Mouse (Mus musculus): Measurements from ENCODE around the gene Trmt1. TPM values are rescaled to one million over a fixed set of nuclear protein-coding genes. Genes with fewer than 3 reads are reported as not detected.

Gene Trmt1
- polyA plus RNA-seq, 2 experiments from 2014 or later = 45.0 to 60.3 TPM

- ATAC-seq = peak; percentile 50
Measured at GRCm38 (mm10) chr8:84659936-84660818, 25.9 kb upstream of the Trmt1 start.

GRCm38 (mm10) chr8:84660819-84661457 is 25.2 kb upstream of the Trmt1 start:
- ATAC-seq = no peak

GRCm38 (mm10) chr8:84661458-84661871 is 24.6 kb upstream of the Trmt1 start:
- peak; percentile 10 for ATAC-seq

- ATAC-seq = peak; percentile 3
Measured at GRCm38 (mm10) chr8:84661961-84662571, 24.0 kb upstream of the Trmt1 start.

- peak; percentile 53 for ATAC-seq
Measured at GRCm38 (mm10) chr8:84662581-84663065, 23.5 kb upstream of the Trmt1 start, which contains the start of gene Ier2. Gene Ier2 (minus strand): TSS chr8:84662852.

- peak; percentile 21 for ATAC-seq
Measured at GRCm38 (mm10) chr8:84663483-84664327, 22.4 kb upstream of the Trmt1 start.

GRCm38 (mm10) chr8:84664566-84665384 is 21.3 kb upstream of the Trmt1 start:
- ATAC-seq = peak; percentile 11

GRCm38 (mm10) chr8:84665385-84665893 is 20.7 kb upstream of the Trmt1 start:
- no peak for ATAC-seq

- ATAC-seq = no peak
Measured at GRCm38 (mm10) chr8:84668081-84668480, 18.0 kb upstream of the Trmt1 start.

GRCm38 (mm10) chr8:84668731-84669485 is 17.2 kb upstream of the Trmt1 start:
- no peak for ATAC-seq

GRCm38 (mm10) chr8:84670295-84671006 is 15.7 kb upstream of the Trmt1 start:
- peak; percentile 34 for ATAC-seq

- ATAC-seq = no peak
Measured at GRCm38 (mm10) chr8:84677305-84677704, 8.8 kb upstream of the Trmt1 start.

GRCm38 (mm10) chr8:84681476-84681875 is 4.6 kb upstream of the Trmt1 start:
- no peak for ATAC-seq

GRCm38 (mm10) chr8:84682257-84682656 is 3.9 kb upstream of the Trmt1 start:
- no peak for ATAC-seq

- ATAC-seq = no peak
Measured at GRCm38 (mm10) chr8:84684537-84684936, 1.6 kb upstream of the Trmt1 start.

GRCm38 (mm10) chr8:84687003-84687704 is 1.0 kb downstream of the Trmt1 start:
- no peak for ATAC-seq

- peak; percentile 81 for ATAC-seq
Measured at GRCm38 (mm10) chr8:84687705-84688100, 1.6 kb downstream of the Trmt1 start, which contains the start of gene Nacc1. Gene Nacc1 (minus strand): TSS chr8:84687862.

- peak; percentile 81 for ATAC-seq
Measured at GRCm38 (mm10) chr8:84689091-84689915, 3.2 kb downstream of the Trmt1 start.

Measured in CD4-positive, CD25-positive, alpha-beta regulatory T cell, adult 4 months (primary cell).